Mouse (Mus musculus) CD4-positive helper T cell, adult 2 months (primary cell): ENCODE measurements around the gene Ipo7.

ENCODE experiments used
- DNase-seq: peaks from one replicate; pipeline ENCODE4 v3.0.0-alpha.2; 2012; ENCODE audit warnings: low read depth, missing footprints, low spot score

Gene Ipo7

DNA sequence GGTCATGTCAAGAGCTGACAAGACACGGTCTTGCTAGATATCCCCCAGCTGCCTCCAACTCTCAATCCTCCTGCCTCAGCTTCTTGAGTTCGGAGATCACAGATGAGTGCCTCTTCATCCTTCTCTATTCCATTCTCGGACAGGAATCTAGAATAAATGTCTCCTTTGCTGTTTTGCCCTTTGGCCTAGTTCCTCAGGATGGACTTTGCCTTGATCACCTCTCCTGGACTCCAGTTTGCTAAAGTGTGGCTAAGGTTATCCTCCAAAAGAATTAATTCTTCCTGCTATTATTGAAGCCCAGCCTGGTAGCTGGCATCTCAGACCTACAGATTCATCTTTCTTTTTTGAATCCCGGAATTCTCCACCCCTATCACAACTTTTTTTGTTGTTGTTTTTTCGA is 87.0 kb downstream of the Ipo7 start:
- no peak for DNase-seq
